Mouse (Mus musculus) frontal cortex, adult (tissue): Measurements from ENCODE around the gene Nkpd1.

Source experiments
- ATAC-seq: cut with Nextera tagmentation; 2 replicates; pipeline ENCODE4 v1.9.2; 2017; ENCODE audit warnings: mild to moderate bottlenecking, moderate library complexity, mixed read lengths; ENCODE audit not compliant: low TSS enrichment

The Nkpd1 gene

GRCm38 (mm10) chr7:19517652-19518365, at the start of gene Nkpd1:
TSS of gene Nkpd1 (plus strand) at chr7:19517838.
- peak; percentile 72; the same call in 1 of the 2 replicates for ATAC-seq

DNA sequence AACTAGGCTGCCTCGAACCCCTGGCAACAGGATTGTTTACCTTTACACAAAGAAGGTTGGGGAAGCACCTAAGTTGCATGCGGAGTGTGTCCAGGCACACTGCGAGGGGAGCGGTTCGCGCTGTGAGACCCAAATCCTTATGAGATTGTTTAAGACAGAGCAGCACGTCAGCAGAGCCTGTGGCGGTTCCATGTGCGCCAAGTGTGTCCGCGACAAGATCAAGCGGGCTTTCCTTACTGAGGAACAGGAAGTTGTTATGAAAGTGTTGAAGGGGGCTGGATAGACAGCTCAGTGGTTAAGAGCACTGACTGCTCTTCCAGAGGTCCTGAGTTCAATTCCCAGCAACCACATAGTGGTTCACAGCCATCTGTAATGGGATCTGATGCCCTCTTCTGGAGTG, 49.4 kb upstream of the Nkpd1 start:
- ATAC-seq: no peak

- ATAC-seq: no peak
Measured at GRCm38 (mm10) chr7:19469404-19469803, 48.2 kb upstream of the Nkpd1 start.

DNA sequence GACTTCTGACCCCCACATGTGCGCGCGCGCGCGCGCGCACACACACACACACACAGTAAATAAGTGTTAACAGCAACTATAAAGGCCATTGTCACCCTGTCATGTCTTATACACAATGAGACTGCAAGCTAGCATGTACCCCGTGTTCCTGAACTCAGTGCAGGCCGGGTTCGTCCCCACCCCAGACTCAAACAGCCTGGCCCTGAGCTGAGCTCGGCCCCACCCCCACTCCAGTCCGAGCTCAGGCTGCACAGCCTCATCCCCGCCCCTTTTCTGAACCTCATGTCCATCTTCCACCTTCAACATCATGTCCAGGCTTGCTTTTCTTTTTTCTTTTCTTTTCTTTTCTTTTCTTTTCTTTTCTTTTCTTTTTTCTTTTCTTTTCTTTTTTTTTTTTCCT, 47.3 kb upstream of the Nkpd1 start:
- no peak for ATAC-seq

- no peak for ATAC-seq
Measured at GRCm38 (mm10) chr7:19472403-19472802, 45.2 kb upstream of the Nkpd1 start.

GRCm38 (mm10) chr7:19473875-19474443, 43.7 kb upstream of the Nkpd1 start:
- ATAC-seq: peak; percentile 92

DNA sequence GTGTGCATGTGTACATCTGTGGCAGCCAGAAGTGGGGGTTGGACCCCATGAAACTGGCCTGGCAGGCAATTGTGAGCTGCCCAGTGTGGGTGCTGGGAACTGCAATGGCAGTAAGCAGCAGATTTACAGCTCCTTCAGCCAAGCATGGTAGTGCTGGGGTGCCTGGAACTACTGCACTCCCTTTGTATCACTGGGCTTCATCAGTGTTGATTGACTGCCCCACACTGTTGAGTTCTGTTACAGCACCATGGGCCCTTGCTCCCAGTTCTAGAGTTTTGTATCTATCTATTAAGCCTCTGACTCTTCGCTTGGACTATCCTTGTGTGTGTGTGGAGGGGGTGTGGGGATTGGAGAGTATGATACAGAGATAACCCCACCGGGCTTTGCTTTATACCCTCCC, 40.6 kb upstream of the Nkpd1 start:
- ATAC-seq: no peak

GRCm38 (mm10) chr7:19477624-19478384, 39.8 kb upstream of the Nkpd1 start:
- ATAC-seq: no peak

GRCm38 (mm10) chr7:19483281-19483680, 34.4 kb upstream of the Nkpd1 start:
- no peak for ATAC-seq

GRCm38 (mm10) chr7:19485488-19485887, 32.1 kb upstream of the Nkpd1 start:
- ATAC-seq: no peak

DNA sequence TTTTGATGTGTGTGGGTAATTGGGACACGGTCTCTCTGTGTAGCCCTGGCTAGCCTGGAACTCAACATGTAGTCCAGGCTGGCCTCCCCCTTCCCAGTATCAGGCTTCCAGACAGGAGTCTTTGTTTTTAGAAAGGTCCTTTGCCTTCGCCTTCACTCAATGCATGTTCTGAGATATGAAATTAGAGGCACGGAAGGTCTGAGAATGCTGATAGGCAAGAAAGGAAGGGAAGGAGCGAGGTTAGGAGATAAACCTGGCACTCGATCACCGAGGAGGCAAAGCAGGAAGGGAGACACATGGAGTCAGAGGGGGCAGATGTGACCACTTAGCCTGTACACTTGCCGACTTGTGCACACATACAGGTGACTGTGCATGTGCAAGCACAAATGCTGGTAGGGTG, 31.1 kb upstream of the Nkpd1 start:
- ATAC-seq: no peak

DNA sequence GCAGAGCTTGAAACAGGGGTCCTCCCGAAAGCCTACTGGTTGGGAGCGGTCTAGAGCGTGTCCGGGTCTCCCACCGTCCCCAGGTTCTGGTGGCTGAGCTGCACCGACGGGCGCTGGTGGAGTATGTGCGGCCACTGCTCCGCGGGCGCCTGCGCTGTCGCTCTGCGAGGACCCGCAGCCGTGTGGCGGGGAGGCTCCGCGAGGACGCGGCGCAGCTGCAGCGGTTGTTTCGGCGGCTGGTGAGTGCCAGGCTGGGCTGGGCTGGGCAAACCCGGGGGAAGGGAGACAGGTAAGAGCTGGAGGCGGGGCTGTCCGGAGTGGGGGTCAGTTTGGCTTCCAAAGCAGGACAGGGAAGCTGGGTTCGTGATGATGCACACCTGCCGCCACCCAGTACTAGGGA, 28.1 kb upstream of the Nkpd1 start:
- peak; percentile 38; the same call in 1 of the 2 replicates for ATAC-seq

DNA sequence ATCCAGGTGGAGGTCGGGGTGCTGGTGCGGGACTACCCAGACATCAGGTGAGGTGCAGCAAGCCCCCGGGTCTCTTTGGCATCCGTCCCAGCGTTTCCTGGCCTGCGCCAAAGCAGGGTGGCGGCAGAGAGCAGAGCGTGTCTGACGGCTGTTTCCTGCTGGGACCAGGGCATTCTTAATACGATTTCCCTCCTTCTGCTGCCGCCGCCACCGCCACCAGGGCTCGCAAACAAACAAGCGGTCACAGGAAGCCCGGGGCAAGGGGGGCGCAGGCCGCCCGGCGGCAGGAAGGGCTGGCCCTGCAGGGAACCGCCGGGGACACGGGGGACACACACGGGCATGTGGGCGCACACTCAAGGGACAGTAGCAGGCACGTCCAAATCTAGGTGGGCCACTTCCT, 25.9 kb upstream of the Nkpd1 start:
- ATAC-seq: no peak

- ATAC-seq: no peak
Measured at GRCm38 (mm10) chr7:19494751-19495474, 22.7 kb upstream of the Nkpd1 start.

GRCm38 (mm10) chr7:19495521-19496213, 22.0 kb upstream of the Nkpd1 start:
- ATAC-seq: no peak

- no peak for ATAC-seq
Measured at GRCm38 (mm10) chr7:19496214-19496555, 21.5 kb upstream of the Nkpd1 start.

- ATAC-seq: no peak
Measured at GRCm38 (mm10) chr7:19498326-19498725, 19.3 kb upstream of the Nkpd1 start.

GRCm38 (mm10) chr7:19500420-19501363, 16.9 kb upstream of the Nkpd1 start:
- no peak for ATAC-seq

GRCm38 (mm10) chr7:19501658-19502057, 16.0 kb upstream of the Nkpd1 start:
- no peak for ATAC-seq

DNA sequence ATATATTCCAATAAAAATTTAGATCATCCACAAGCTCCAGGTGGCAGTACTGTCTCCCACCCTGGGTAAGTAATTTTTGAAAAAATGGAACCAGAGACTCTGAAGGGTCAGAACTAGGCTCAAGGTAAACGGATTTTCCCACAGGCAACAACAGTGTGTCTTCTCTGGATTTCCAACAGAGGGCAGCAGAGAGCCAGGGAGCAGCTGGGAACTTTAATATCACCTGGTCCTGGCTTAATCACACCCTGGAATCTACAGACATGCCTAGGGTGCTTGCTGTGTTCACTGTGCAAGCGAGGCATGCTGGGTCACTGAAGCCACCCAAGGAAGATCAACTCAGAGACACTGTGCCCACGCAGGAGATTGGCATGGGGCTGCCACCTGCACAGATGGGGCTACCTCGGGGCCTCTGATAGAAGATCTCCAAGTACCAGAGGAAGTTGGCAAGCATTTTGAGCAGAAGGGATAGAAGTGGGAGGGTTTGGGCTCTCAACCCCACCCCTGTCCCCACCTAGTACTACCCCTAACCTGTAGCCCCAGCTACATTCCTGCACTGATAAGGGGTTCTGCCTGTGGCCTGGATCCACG, 14.1 kb upstream of the Nkpd1 start:
- peak; percentile 31; the same call in 1 of the 2 replicates for ATAC-seq
